In genomic region chr13:3726331-3726781, GRCm38 (mm10) we compare ENCODE assay signal across 9 mouse cellular contexts.
A peak's percentile ranks its signal among the peaks of the same experiment; 100 is the strongest.
DNase-seq lines count a peak whose midpoint lies in the region; ATAC-seq lines count a peak whose summit lies in the region.
"Had no signal": no experiment of that assay in that cellular context is flagged by ENCODE, and none has a peak within 500 bp of the region (broad histone marks: within the 10 kb centered on the region; RNA-seq: fewer than 3 reads in every experiment).

No protein-coding gene starts in this region.

- no peaks in the 10 kb centered on the region for H3K27me3 ChIP-seq in midbrain, embryonic 11.5 days (ENCODE audit: control insufficient read depth, insufficient read depth, low read length)
- no peaks in the 10 kb centered on the region for H3K27me3 ChIP-seq in midbrain, embryonic 15.5 days (replicated peaks)
- H3K27me3 ChIP-seq in forebrain, embryonic 15.5 days, result no peaks in the 10 kb centered on the region

- H3K4me3 ChIP-seq in midbrain, embryonic 11.5 days (ENCODE audit: low read depth, low read length), result no peak overlapping the region
- H3K4me3 ChIP-seq in midbrain, embryonic 15.5 days, result no peak overlapping the region
- no peak overlapping the region for H3K4me3 ChIP-seq in forebrain, embryonic 15.5 days

- H3K9ac ChIP-seq in midbrain, embryonic 11.5 days (ENCODE audit: low read length), result no peak overlapping the region
- no peak overlapping the region for H3K9ac ChIP-seq in midbrain, embryonic 15.5 days
- H3K9ac ChIP-seq in forebrain, embryonic 15.5 days (replicated peaks), result no peak overlapping the region

- H3K4me2 ChIP-seq in midbrain, embryonic 11.5 days, result no peak overlapping the region
- no peak overlapping the region for H3K4me2 ChIP-seq in midbrain, embryonic 15.5 days
- H3K4me2 ChIP-seq in forebrain, embryonic 15.5 days (replicated peaks), result no peak overlapping the region

- DNase-seq in midbrain, embryonic 11.5 days (ENCODE audit: low spot score, missing footprints), result peak; percentile 81
- peak; percentile 37 to 42 for DNase-seq in heart, postnatal 10 days
- DNase-seq in right cerebral cortex, postnatal 25 days, result no peak
- DNase-seq in spleen, postnatal 36 days (ENCODE audit: low spot score in 2 of 2), result no peak
- DNase-seq in left cerebral cortex, postnatal 36 days (ENCODE audit: low spot score in 2 of 2), result no peak
- DNase-seq: thymus, postnatal 25 days had no signal

- intact Hi-C loops in heart, postnatal 10 days (cut with DNase I), result no loop called here
- intact Hi-C loops in left cerebral cortex, postnatal 36 days (cut with DNase I), result no loop called here

- H3K27ac ChIP-seq in midbrain, embryonic 11.5 days (ENCODE audit: low read depth, low read length), result no peak overlapping the region
- no peak overlapping the region for H3K27ac ChIP-seq in midbrain, embryonic 15.5 days
- H3K27ac ChIP-seq in forebrain, embryonic 15.5 days (replicated peaks), result no peak overlapping the region

- 34% methylated on average over 5 of the region's 5 CpGs for WGBS in midbrain, embryonic 11.5 days
- 27% methylated on average over 5 of the region's 5 CpGs for WGBS in midbrain, embryonic 15.5 days
- WGBS in forebrain, embryonic 15.5 days, result 27% methylated on average over 5 of the region's 5 CpGs

- no peaks in the 10 kb centered on the region for H3K9me3 ChIP-seq in midbrain, embryonic 11.5 days (ENCODE audit: control insufficient read depth, low read length)
- H3K9me3 ChIP-seq in midbrain, embryonic 15.5 days, result no peaks in the 10 kb centered on the region
- H3K9me3 ChIP-seq in forebrain, embryonic 15.5 days, result no peaks in the 10 kb centered on the region

- no peak for ATAC-seq in midbrain, embryonic 11.5 days (ENCODE audit: low FRiP score)
- no peak for ATAC-seq in midbrain, embryonic 15.5 days (replicated peaks)
- ATAC-seq in forebrain, embryonic 15.5 days (replicated peaks), result 0 out of 2 replicates have a peak, but pooled peaks have one; percentile 18
- ATAC-seq in megakaryocyte, adult 5-6 weeks (ENCODE audit: poor library complexity, severe bottlenecking), result 0 out of 2 replicates have a peak, but pooled peaks have one; percentile 4

- no peaks in the 10 kb centered on the region for H3K36me3 ChIP-seq in midbrain, embryonic 11.5 days (ENCODE audit: control insufficient read depth, insufficient read depth, low read length)
- H3K36me3 ChIP-seq in midbrain, embryonic 15.5 days (replicated peaks), result no peaks in the 10 kb centered on the region
- H3K36me3 ChIP-seq in forebrain, embryonic 15.5 days, result no peaks in the 10 kb centered on the region

- peaks cover 13% of the 10 kb centered on the region for H3K4me1 ChIP-seq in midbrain, embryonic 11.5 days (ENCODE audit: control insufficient read depth, insufficient read depth, low read length)
- no peaks in the 10 kb centered on the region for H3K4me1 ChIP-seq in midbrain, embryonic 15.5 days
- H3K4me1 ChIP-seq in forebrain, embryonic 15.5 days, result peaks cover 6% of the 10 kb centered on the region

Comparison
In these comparisons a context has a peak if more than half of its experiments do, and no peak if none do; other contexts are left out.
1. ATAC-seq: peak in forebrain, embryonic 15.5 days (single experiment) and megakaryocyte, adult 5-6 weeks (single experiment); none in midbrain, embryonic 11.5 days (single experiment) and midbrain, embryonic 15.5 days (single experiment).
2. DNase-seq: peak in midbrain, embryonic 11.5 days (single experiment) and heart, postnatal 10 days (2 of 2); none in right cerebral cortex, postnatal 25 days (single experiment), spleen, postnatal 36 days (0 of 2) and left cerebral cortex, postnatal 36 days (0 of 2).